Mouse (Mus musculus) layer of hippocampus, postnatal 10 days (tissue): ENCODE data around the gene Cd300ld5. TPM values are rescaled to one million over a fixed set of nuclear protein-coding genes. Genes with fewer than 3 reads are reported as not detected.
A peak's percentile ranks its signal among the peaks of the same experiment; 100 is the strongest.
"Not testable (repeated sequence)": the region's sequence is repeated elsewhere in the genome, so short reads cannot be mapped to it uniquely, and the experiment has no call there.

ENCODE experiments used
- DNase-seq, 2 experiments: peaks; one replicate each; pipeline ENCODE4 v3.0.0; 2021; ENCODE audit warnings: low spot score in 2 of 2
- long read RNA-seq: library from polyadenylated mRNA; stranded (forward); transcript quantifications from one replicate; pipeline ENCODE4 v2.0.0, GENCODE M21; 2023
- total RNA-seq, 2 experiments: library from RNA; stranded (reverse); gene quantifications; 2 replicates each; pipeline ENCODE4 v1.2.3; 2021

Cd300ld5 gene
- 1 to 10 TPM; 2.5 to 2.6 TPM for total RNA-seq
- long read RNA-seq, result 0 reads

DNA sequence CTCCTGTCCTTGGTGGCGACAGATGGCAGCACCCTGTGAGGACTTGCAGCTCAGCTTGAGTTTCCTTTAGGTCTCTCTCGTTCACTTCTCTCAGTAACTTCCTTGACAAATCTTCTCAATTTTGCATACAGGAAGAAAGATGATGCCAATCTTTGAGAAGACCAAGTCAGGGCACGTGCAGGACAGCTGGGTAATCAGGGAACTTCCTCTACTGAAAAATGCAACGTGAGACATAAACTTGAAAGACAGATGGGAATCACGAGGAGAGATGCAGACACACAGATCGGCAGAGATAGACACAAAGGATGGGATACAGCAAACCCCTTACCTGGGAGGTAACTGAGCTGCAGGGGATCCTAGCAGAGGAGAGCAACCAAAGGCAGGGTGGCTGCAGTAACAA is at the start of gene Cd300ld5:
Cd300ld5 (minus strand) TSS at position 101 of the 400 bp plus-strand sequence.
- not testable (repeated sequence) for DNase-seq

DNA sequence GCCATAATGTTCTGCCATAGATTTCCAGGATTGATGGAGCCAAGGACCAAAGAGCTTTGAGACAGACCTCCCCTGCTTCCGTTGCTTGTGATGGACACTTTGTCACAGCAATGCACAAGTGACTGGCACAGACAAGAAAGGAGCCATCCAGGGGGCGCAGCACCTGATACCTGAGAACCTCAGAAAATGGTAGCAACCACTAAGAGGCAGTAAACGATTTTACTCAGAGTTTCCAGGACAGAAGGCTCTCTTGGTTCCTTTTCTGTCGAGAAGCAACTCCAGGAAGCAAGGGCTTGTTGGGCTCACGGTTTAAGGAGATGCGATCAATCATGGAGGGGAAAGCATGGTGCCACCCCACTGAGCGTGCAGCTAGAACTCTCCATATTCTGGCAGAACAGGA is 48.6 kb upstream of the Cd300ld5 start:
- DNase-seq, result no peak

DNA sequence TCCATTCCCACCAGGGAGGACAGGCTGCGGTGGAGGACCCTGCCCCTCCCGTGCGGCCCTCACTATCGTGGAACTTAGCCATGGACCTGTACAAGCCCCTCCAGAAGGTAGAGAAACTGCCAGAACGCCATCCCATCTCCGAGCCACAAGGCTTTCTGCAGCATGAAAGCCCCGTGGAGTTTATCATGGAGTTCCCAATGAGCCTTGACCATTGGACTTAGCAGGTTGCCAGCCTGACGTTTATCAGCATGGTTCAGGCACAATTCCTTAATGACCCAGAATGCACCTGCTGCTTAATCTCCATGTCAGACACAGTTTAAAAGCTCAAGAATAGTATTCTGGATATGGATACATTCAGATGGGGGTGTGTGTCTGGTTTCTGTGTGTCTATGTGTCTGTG is 47.5 kb upstream of the Cd300ld5 start:
- DNase-seq, result no peak

DNA sequence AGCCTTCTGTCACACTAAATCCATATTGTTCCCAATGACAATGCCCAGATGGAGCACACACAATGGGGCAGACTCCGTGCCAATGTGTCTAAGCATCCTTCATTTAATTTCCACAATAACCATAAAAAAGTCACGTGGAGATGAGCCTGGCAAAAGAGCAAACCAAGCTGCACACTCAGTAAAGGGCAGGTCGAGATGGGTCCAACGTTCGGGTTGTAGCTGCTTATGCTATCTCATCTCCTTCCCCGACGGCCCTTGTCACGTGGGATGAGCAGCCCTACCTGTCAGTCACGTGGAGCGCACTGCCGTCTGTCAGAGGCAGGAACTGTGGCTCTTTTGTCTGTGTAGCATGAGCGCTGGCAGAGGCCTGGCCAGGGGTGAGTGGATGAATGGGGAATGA is 47.0 kb upstream of the Cd300ld5 start:
- no peak for DNase-seq

DNA sequence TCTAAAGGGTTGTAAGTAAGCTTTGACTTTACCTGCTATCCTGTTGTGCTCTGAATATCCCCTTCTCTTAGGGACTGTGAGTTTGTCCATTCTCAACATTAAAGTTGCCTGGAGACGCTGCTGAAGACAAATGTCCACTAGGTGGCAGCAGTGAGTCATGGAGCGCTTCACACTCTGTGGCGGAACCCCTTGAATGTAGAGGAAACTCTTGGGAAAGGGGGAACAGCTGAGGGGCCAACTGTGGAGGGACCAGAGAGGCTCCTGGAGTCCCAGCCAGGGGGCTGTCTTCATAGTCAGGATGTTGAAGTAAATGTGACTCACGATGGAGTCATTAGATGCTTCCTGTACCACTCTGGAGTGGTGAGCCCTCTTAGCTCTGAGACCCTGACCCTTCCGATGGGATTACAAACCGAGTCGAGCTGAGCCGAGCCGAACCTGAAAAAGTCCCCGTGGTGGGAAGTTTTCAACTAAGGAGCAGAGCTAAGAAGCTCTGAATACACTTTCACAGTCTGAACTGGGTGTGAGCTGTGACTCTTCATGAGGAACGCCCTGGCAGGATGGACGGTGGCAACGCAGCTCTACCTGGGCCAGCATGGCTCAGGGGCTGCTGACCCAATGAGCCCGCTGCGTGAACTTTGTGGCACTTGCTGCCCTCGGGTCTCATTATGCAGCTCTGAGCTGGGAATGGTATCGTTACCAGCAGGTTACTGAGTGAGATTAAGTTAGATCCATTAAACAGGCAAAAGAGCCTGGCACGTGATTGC is 46.0 kb upstream of the Cd300ld5 start:
- DNase-seq, result peak; percentile 87

DNA sequence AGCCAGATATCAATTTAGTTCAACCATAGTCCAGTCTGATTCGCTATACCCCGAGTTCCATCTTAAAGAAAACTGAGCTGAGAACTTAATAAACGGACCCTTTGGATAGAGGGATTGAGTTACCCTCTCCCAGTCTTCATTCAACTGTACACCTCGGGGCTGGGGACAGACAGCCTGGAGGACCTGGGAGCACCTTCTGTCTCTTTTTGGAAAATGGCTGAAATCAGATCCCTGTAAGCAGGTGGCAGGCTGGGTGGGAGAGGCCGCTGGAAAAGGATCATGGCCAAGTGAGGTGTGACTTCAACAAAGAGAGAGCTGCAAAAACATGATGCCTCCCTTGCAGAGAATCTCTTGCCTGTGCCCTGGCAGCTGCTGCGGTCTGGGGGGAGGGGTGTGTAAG is 44.6 kb upstream of the Cd300ld5 start:
- no peak for DNase-seq

DNA sequence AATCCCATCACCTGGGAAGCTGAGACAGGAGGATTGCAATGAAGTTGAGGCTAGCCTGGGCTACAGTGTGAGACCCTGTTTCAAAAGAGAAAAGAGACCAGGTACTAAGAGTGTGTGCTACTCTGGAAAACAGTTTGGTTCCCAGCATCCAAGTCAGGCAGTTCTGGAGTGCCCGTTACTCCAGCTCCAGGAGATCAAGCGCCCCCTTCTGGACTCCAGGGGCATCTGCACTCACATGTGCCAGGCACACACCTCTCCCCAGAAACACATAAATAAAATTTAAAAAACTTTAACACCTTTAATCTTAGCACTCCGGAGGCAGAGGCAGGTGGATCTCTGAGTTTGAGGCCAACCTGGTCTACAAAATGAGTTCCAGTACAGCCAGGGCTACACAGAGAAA is 43.8 kb upstream of the Cd300ld5 start:
- DNase-seq, result no peak

DNA sequence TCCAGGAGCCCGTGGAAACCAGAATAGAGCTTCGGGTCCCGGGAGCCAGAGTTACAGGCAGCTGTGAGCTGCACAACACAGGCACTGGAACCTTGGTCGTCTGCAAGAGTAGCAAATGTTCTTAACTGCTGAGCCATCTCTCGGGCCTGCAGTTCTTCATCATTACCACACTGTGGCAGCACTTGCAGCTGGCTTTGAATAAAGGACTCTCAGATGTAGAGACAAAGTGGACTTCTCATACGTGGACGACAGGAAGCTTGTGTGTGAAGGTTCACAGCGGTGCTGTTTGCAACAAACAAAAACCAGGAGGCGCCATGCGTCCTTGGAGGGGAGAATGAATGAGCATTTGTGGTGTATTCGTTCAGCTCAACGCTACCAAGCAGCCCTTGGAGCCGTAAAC is 43.3 kb upstream of the Cd300ld5 start:
- peak; percentile 61 to 68 for DNase-seq

DNA sequence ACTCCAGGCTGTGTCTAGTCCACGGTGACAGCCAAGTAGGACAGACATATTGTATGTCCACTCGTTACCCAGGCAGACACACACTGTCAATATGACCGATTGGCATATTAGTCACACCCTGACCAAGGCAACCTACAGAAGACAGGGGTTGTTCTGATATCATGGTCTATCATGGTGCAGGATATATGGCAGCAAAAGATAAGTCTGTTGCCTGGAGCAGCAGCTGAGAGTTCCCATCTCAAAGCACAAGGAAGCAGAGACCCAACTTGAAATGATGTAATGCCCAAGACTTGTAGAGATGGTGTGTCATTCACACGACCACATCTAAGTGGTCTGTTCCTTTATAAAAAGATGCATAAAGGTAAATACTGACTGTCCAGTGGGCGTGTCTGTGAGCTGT is 41.1 kb upstream of the Cd300ld5 start:
- DNase-seq, result no peak

DNA sequence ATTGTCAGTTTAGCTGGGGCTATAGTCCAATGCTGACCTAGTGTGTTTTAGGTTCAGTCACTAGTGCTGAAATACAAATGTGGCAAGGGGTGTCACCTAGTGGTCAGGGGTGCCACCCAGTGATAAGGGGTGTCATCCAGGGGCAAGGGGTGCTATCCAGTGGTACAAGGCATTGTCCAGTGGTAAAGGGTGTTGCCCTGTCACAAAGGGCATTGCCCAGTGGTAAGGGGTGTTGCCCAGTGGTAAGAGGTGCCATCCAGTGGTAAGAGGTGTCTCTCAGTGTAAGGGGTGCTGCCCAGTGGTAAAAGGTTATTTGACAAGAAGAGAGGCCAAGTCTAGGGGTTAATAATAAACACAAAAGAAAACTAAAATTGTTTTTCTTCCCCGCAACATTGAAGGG is 39.9 kb upstream of the Cd300ld5 start:
- no peak for DNase-seq

DNA sequence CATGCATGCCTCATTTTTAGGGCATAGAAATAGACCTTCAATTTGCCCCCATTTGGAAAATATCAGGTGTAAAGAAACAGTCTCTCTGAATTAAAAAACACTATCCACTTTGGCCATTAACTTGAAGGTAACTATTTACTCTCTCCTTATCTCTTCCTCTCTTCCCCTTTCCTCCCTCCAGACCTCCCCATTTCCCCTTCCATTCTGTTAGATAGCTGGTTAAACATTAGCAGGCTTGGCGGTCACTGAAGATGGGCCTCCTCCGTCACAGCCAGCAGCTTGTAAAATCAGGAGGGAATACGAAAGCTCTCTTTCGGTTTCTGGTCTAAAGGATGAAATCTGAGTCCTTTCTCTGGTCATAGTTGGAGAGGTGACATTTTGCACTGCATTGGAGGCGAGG is 38.3 kb upstream of the Cd300ld5 start:
- DNase-seq, result no peak

DNA sequence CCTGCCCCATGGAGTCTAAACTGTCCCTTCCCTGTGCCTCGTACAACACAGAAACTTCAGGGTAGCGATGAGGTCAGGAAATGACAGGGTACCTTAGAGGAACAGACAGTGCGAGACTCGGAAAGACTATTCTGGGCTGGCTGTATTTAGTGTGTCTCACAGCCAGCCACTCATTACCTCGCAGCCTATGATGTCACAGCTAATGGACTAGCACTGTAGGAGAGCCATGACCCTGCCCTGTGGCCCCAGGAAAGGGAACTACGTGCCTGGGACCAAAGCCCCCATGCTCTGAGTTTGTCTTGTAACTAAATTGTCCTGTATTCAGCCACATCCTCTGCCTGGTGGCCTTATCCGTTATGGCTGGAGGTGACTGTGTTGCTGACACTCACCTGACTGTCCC is 37.8 kb upstream of the Cd300ld5 start:
- no peak for DNase-seq

DNA sequence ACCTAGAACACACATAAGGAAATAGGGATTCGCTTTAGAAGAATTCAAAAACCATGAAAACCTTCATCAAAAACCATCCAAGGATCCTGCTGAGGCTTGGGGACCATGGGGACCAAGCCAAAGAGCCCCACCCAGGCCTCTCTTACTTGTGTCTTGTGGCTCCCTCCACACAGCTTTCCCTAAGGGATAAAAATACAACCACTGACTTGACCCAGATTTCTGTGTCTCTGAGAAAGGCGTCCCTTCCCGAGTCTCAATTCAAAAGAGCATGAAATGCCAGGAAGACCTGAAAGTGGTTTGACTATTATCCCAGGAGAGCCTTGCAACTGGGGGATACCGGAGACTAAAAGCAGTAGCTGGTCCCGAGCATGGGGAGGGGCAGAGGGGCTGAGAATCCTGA is 35.4 kb upstream of the Cd300ld5 start:
- DNase-seq, result no peak

DNA sequence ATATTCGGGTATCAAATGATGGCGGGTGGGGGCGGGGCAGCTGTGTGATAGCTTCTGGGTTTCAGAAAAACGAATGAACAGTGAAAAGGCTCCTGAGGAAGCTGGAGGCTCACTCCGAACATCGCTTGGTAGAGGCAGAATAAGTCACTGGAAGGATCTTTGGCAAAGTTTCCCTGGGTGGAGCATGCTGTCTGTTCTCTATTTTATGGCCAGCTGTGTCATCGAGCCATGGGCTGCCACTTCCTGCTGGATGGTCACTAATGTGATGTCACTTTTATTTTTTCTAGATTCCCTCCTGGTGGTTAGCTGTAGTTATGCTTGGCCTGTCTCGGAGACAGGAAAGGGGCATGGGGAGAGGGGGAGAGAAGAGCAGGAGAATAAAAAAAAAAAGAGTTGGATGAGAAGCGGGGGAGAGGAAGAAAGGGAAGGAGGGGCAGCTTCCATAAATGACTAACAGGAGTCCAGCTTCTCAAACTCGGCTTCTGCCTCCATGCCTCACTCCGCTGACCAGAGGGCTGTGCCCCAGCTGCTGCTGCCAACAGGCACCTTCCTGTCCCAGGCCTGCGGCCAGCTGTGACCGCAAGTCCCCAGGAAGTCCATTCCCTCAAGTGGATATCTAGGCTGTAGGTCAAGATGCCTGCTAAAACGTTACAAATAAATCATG is 34.2 kb upstream of the Cd300ld5 start:
- peak in 1 of 2 experiments; percentile 22 for DNase-seq

DNA sequence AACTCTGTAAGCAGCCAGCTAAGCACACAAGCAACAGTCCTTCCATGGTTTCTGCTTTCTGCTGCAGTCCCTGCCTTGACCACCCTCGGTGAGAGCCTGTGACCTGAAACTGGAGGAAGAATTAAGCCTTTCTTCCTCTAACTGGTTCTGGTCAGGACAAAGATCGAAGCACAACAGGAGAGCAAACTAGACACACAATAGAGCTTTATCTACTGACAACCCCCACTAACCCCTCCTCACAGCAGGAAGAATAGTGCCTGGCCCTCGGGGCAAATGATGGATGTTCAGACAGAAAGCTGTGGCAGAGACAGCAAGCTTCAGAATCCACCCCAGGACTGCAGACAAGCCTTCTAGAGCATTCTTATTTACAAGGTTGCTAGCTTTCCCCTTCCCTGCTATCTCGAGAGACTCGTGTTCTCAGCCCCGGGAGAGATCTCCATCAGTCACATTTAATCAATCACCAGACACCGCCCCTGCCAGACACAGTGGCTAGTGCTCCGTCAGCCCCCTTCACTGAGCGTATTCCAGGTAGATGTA is 33.5 kb upstream of the Cd300ld5 start:
- DNase-seq, result no peak

DNA sequence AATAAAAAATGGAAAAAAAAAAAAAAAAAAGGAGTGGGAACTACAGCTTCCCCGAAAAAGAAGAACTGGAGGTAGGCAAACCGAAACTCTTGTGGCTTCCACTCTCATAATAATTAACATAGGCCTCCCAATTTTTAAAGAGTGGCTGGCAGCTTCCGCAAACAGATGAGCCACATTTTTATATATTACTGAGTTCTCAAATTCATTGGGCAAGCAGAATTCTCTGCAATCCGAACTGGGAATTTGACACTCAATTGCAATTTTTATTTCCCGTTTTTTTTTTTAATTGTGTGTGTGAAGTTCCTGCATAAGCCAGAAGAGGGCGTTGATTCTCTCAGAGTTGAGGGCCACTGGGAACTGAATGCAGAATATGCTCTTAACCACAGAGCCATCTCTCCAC is 29.2 kb upstream of the Cd300ld5 start:
- no peak for DNase-seq

DNA sequence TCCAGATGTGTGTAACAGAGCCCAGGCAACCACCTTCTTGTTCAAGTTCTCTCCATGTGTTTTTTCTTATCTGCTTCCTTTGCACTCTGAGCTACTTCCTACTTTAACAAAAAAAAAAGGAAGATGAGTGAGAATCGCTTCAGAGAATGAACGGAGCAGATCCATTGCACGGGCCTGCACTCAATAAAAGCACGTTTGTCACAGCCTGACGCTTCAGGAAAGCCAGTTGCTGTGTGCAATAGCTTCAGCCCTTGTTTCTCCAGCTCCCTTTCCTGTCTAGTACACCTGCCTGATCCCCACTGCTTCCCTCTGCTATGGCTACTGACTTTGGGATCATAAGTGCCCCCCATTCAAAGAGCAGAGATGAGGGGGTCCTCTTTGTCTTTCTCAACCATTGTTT is 24.5 kb upstream of the Cd300ld5 start, which contains the start of gene Cd300e:
Cd300e (minus strand) TSS at position 101 of the 400 bp plus-strand sequence.
- DNase-seq, result no peak

DNA sequence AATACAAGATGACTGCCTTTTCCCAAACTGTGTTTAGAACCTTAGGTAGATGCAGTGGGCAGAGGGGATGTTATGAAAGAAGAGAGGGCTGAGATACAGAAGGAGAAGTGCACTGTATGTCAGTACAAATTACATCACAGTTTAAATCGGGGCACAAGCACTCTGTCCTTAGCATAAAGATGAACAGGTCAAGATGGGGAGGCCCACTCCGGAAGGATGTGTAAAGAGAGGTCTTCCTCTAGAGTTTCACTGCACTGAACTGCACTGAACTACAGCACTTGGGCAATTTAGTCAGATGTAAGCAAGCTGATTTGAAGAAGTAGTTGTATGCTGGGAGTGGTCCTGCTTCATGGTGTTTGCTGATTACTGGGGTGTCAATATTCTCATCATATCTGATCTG is 22.2 kb upstream of the Cd300ld5 start:
- DNase-seq, result no peak

DNA sequence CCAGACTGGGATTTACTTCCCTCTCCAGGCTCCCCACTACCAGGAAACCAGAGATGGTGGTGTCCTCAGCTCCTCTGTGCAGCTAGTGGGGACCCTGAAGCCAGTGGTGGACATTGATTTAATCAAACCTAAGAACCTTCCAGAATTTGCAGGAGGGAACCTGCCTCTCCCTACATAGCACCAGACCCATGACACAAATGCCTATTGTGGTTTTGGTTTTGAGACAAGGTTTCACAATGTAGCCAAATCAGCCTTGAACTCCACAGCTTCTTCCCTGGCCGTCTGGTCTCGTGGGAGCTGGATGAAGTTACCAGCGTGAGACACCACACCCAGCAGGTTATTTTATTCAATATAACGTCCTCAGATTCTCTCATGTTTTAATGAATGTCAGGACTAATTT is 21.1 kb upstream of the Cd300ld5 start:
- no peak for DNase-seq

DNA sequence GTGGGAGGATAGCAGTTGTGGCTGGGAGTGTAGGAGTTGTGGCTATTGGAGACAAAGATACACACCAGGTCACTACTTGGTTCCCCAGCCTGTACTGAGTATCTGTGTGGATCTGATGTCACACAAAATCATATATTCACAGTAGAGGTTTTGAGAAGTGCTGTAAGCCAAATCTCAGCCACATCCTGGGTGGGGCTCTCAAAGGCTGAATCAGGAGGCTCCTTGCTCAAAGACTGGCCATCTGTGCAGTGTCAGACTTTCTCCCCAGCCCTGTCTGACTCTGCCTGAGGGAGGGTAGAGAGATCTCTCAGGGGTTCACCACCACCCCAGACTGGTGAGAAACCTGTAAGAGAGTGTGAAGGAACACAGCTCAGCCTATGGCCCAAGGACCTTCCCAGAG is 17.0 kb upstream of the Cd300ld5 start:
- DNase-seq, result no peak

DNA sequence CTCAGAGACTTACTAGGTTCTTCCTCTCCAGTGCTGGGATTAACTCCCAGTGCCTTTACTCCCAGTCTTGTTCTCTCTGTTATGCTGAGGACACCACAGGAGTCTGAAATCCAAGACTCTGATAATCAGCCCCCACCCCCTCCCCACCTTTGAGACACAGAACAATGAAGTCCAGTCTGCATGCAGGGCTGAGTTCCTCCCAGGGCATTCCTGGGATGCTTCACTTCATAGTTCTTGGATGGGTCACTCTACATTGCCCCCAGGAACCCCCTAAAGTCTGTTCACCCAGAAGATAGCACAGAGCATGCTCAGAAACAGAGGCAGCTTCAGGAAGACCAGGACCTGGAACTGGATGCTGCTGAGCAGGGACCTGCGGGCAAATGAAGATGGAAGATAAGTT is 15.4 kb upstream of the Cd300ld5 start:
- no peak for DNase-seq

DNA sequence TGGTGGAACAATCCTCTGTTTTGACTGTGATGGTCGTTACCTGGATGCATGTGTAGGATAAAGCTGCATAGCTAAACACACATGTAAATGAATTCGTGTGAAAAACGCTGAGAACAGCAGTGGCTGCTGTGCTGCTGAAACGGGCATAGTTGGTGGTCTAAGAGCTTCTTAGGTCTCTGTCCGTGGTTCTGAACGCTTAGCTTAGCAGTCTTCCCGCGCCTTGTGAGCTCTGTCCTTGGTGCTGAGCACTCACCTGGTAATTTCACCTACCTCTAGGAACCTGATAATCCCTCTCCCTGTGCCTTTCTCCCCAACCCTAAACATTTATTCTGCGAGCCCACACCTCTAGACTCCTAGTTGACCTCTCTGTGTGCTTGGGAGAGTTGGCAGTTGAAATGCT is 14.6 kb upstream of the Cd300ld5 start:
- DNase-seq, result no peak
